Mouse (Mus musculus) kidney, postnatal 0 days (tissue): Measurements from ENCODE around the gene Gm28308. TPM values are rescaled to one million over a fixed set of nuclear protein-coding genes. Genes with fewer than 3 reads are reported as not detected.

Source experiments
- ATAC-seq: fragments of 200-750 bp; cut with Nextera tagmentation; replicated peaks from 2 replicates; pipeline ENCODE4 v1.8.0; 2017; ENCODE audit warnings: low read depth, moderate number of reproducible peaks, moderate TSS enrichment, moderate library complexity; ENCODE audit not compliant: low FRiP score
- DNase-seq: peaks from one replicate; pipeline ENCODE4 v3.0.0-alpha.2; 2016; ENCODE audit warnings: low spot score
- H3K27ac ChIP-seq: fragments of 300-500 bp; sonication (generic); 2 replicates; pipeline ENCODE4 v1.5.1; 2014; ENCODE audit warnings: mild to moderate bottlenecking
- H3K27me3 ChIP-seq: fragments of 300-500 bp; sonication (generic); 2 replicates; pipeline ENCODE4 v1.6.1; 2014; ENCODE audit warnings: low read length, mixed read lengths; ENCODE audit not compliant: insufficient read depth
- H3K36me3 ChIP-seq: fragments of 300-500 bp; sonication (generic); 2 replicates; pipeline ENCODE4 v1.6.1; 2014; ENCODE audit warnings: low read length, mixed read lengths; ENCODE audit not compliant: insufficient read depth
- H3K4me1 ChIP-seq: fragments of 300-500 bp; sonication (generic); replicated peaks from 2 replicates; pipeline ENCODE4 v1.6.1; 2014; ENCODE audit warnings: antibody characterized with exemption, low read length, mixed read lengths; ENCODE audit not compliant: insufficient read depth
- H3K4me2 ChIP-seq: fragments of 300-500 bp; sonication (generic); 2 replicates; pipeline ENCODE4 v1.6.1; 2014; ENCODE audit warnings: mild to moderate bottlenecking, low read length, moderate library complexity, mixed read lengths
- H3K4me3 ChIP-seq: fragments of 300-500 bp; sonication (generic); replicated peaks from 2 replicates; pipeline ENCODE4 v1.5.1; 2014; ENCODE audit warnings: low read depth, low read length
- H3K9ac ChIP-seq: fragments of 300-500 bp; sonication (generic); 2 replicates; pipeline ENCODE4 v1.6.1; 2014; ENCODE audit warnings: low read depth, low read length
- H3K9me3 ChIP-seq: fragments of 300-500 bp; sonication (generic); replicated peaks from 2 replicates; pipeline ENCODE4 v1.6.1; 2016; ENCODE audit warnings: low read length, inconsistent platforms, mixed read lengths
- CTCF ChIP-seq: IDR thresholded peaks from 2 replicates; pipeline ENCODE4 v1.5.1; 2016; ENCODE audit warnings: antibody characterized with exemption, low read depth, mild to moderate bottlenecking, moderate library complexity
- WGBS: fragments of 180-500 bp; shearing (Covaris S2); extraction: QIAGEN DNeasy Blood & Tissue Kit; methylation state at CpG from one replicate; pipeline ENCODE4 v1.1.7; 2014; 5-methylcytosine and 5-hydroxymethylcytosine counted together
- microRNA counts: library from miRNA; unstranded; fragments of <30 nt; microRNA quantifications from one replicate; lab custom pipeline; 2015
- microRNA-seq: library from miRNA; unstranded; fragments of <30 nt; microRNA quantifications from one replicate; pipeline ENCODE4, GENCODE M21; 2016
- polyA plus RNA-seq: library from polyadenylated mRNA; unstranded; fragments of >200 nt; fragmentation: Nextera tagmentation; extraction: Ambion mirVana; gene quantifications from 2 replicates; pipeline ENCODE4 v1.2.1, GENCODE M21; 2015

The Gm28308 gene
- polyA plus RNA-seq, 1 experiment from 2014 or later = 2.1 TPM

DNA sequence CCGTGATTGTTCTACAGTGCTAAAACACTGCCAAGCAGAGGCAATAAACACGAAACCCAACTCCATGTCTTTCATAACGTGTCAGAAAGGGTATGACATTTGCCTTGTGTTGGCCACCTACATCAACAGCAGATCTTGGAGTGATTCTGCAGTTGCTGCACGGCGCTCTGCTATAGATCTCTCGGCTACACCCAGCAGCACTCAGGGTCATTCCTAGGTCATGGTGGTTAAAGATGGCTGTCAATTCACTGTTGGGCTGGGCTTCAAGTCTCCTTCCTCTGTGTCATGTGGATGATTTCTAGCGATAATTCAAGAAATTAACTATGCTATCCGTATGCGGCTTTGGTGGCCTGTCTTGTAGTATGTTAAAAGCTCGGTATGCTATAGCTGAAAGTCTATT lies 74.6 kb downstream of the Gm28308 start:
- Histone ChIP-seq H3K36me3 (no peaks in the 10 kb centered on the region), H3K9ac (no peak overlapping the region), H3K4me1 (0 out of 2 replicates have a peak, but pooled peaks cover 5% of the 10 kb centered on the region), H3K27ac (no peak overlapping the region), H3K4me2 (no peak overlapping the region), H3K27me3 (no peaks in the 10 kb centered on the region), H3K9me3 (no peaks in the 10 kb centered on the region), H3K4me3 (no peak overlapping the region)
- WGBS = 62% methylated on average over 10 of the region's 10 CpGs
- TF ChIP-seq CTCF = no peak
- ATAC-seq (no peak), DNase-seq (no peak)

DNA sequence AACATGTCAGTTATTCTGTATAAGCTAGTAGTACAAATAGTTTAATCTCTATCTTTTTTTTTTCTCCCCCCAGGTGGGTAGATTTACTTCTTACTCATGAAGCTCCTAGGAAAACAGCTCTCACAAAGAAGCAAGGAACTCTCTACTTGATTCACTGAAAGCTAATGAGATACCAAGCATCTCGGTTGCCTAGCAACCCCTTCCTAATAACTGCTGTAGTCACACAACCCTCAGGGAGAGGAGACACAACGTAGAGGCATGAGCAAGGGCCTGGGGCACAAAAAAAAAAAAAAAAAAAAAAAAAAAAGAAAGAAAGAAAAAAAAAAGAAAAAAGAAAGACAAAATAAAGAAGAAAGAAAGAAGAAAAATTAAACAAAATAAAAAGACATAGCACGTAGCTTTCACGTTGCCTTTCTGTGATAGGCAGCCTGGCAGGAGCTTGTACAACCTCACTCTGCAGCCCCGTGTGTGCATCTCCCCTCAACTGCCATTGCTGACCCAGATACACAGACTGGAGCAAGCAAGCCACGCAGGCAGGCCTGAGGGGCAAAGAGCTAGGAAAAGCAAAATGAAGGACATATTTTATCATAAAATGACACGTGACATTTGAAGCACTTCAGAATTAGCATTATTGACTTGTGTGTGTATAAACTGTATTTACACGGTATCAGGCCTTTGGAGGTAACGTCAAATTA lies 75.2 kb downstream of the Gm28308 start:
- Histone ChIP-seq H3K9ac (no peak overlapping the region), H3K4me2 (no peak overlapping the region), H3K27ac (no peak overlapping the region), H3K4me3 (no peak overlapping the region), H3K36me3 (no peaks in the 10 kb centered on the region), H3K4me1 (0 out of 2 replicates have a peak, but pooled peaks cover 5% of the 10 kb centered on the region), H3K9me3 (no peaks in the 10 kb centered on the region), H3K27me3 (no peaks in the 10 kb centered on the region)
- ATAC-seq (no peak), DNase-seq (no peak)
- 71% methylated on average over 9 of the region's 9 CpGs for WGBS
- no peak for TF ChIP-seq CTCF

DNA sequence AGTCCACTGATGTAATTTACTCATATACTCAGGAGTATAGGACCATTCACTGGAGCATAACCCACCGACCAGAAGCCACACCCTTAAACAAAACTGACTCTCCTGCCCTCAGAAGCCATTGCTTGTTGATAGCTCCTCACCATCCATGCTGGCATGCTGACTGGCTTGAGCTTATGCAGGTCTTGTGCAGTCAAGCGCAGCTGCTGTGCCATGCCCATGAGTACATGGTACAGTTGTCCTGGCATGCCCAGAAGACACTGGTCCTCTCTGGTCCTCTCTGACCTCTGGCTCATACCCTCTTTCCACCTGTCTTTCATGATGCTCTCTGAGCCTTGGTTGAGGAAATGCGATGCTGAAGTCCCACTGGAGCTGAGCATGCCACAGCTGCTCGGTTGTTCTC lies 89.5 kb downstream of the Gm28308 start:
- no peaks in the 10 kb centered on the region for H3K9me3 ChIP-seq
- H3K4me1 ChIP-seq = no peaks in the 10 kb centered on the region
- no peaks in the 10 kb centered on the region for H3K27me3 ChIP-seq
- no peak for DNase-seq
- 67% methylated on average over 4 of the region's 4 CpGs for WGBS
- no peaks in the 10 kb centered on the region for H3K36me3 ChIP-seq
- ATAC-seq = no peak
- no peak overlapping the region for H3K27ac ChIP-seq
- TF ChIP-seq CTCF = no peak
- H3K4me3 ChIP-seq = no peak overlapping the region
- no peak overlapping the region for H3K4me2 ChIP-seq
- no peak overlapping the region for H3K9ac ChIP-seq

DNA sequence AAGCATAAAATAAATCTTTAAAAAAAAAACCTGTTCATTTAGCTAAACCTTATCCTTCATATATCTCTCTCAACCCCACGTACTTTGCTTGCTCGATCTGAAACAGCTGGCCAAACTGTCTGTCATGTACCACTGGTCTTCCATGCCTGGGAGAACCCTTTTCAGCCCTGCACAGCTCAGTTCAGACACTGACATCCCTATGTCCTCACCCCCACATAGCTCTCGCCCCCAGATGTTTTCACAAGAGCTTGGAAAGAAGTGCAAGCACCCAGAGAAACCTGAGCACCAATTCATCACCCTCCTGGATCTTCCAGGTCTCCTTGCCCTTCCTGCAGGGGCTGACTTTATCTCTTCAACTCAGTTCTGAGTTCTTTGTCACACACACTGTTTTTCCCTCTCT lies 92.0 kb downstream of the Gm28308 start:
- WGBS = 34% methylated on average over 3 of the region's 3 CpGs
- Histone ChIP-seq H3K4me2 (no peak overlapping the region), H3K4me1 (0 out of 2 replicates have a peak, but pooled peaks cover 5% of the 10 kb centered on the region), H3K27me3 (no peaks in the 10 kb centered on the region), H3K27ac (no peak overlapping the region), H3K36me3 (no peaks in the 10 kb centered on the region), H3K4me3 (no peak overlapping the region), H3K9ac (no peak overlapping the region), H3K9me3 (no peaks in the 10 kb centered on the region)
- ATAC-seq (no peak), DNase-seq (peak; percentile 61)
- no peak for TF ChIP-seq CTCF

DNA sequence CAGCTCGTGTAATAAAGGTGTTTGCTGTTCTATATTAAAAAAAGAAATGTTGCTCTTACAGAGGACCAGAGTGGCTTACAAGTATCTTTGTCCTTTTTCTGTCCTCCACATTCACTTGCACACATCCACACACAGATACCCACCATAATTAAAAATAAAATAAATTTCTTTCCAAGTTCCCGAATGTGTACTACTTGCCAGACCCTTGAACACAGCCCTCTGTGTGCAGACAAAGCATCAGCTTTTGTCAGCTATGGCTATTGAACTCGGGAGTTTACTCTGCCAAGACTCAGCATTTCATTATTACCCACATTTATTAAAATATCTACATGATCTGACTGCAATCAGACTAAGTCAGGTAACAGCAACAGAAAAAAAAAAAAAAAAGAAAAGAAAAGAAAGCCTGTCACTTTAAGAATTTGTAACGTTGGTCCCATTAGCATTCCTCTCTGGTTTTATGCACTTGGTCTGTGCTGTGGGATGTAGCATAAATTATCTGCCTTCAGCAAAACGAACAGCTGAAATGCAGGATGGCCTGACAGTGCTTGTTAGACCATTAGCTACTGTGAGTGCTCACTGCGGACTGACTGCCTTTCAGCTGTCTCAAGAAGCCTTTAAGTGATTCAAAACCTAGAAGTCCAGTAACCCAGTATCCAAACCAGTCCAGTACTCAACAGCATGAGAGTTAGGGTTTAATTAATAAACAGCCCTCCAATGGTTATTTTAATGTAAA lies 94.1 kb downstream of the Gm28308 start:
- no peak overlapping the region for H3K27ac ChIP-seq
- peak; percentile 85 for DNase-seq
- no peak for ATAC-seq
- no peaks in the 10 kb centered on the region for H3K9me3 ChIP-seq
- no peaks in the 10 kb centered on the region for H3K27me3 ChIP-seq
- H3K36me3 ChIP-seq = no peaks in the 10 kb centered on the region
- no peak overlapping the region for H3K4me3 ChIP-seq
- no peak overlapping the region for H3K9ac ChIP-seq
- H3K4me2 ChIP-seq = no peak overlapping the region
- WGBS = 19% methylated on average over 6 of the region's 6 CpGs
- no peak for TF ChIP-seq CTCF
- 0 out of 2 replicates have a peak, but pooled peaks cover 10% of the 10 kb centered on the region for H3K4me1 ChIP-seq

DNA sequence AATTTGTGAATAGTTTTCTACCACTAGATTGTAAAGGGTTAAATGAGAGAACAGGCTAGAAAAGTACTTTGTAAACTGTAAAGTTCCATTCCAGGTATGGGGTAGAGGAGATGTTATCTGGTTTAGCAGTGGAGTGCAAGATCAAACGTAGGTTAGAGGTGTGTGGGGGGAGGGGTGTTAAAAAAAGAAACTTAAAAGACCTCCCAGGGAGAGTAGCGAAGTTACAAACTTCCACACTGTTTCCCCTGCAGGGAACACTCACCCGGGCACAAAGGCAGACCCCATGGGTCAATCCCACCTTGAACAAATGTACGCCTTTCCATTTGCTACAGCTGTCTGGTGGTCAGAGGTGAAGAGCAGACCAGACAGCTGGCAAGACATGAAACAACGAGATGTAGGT lies 97.2 kb downstream of the Gm28308 start:
- Histone ChIP-seq H3K9ac (no peak overlapping the region), H3K4me3 (no peak overlapping the region), H3K36me3 (no peaks in the 10 kb centered on the region), H3K4me2 (no peak overlapping the region), H3K9me3 (no peaks in the 10 kb centered on the region), H3K27ac (no peak overlapping the region), H3K4me1 (0 out of 2 replicates have a peak, but pooled peaks cover 10% of the 10 kb centered on the region), H3K27me3 (no peaks in the 10 kb centered on the region)
- DNase-seq (no peak), ATAC-seq (no peak)
- WGBS = 25% methylated on average over 5 of the region's 5 CpGs
- no peak for TF ChIP-seq CTCF

MicroRNA genes within 50 kb of the gene (microRNA counts, 519-probe panel; counts per million panel counts)
- 7,102 counts per million, percentile 95 among the panel's probes with 10 or more counts for microRNA mmu-miR-196b (lab: Ali Mortazavi, UCI)

Small RNA genes within 50 kb of the gene (microRNA-seq; reads per million reads assigned to microRNA genes)
- gene Mir196b = 27,168 reads per million, percentile 97 among the genes with 10 or more reads in this experiment

Other genes starting within 250 kb of the Gm28308 start
- 35.6 and 37.0 TPM in 2 replicates for gene Skap2, start 200.8 kb downstream of the Gm28308 start, polyA plus RNA-seq
- 0.33 and 0.64 TPM in 2 replicates for gene Hoxa1, start 55.0 kb downstream of the Gm28308 start, polyA plus RNA-seq
- 2.3 and 2.4 TPM in 2 replicates for gene Hoxa2, start 48.5 kb downstream of the Gm28308 start, polyA plus RNA-seq
- 1.3 TPM in 2 replicates for gene 5730596B20Rik, start 35.8 kb downstream of the Gm28308 start, polyA plus RNA-seq
- gene Hoxa4, start 21.6 kb downstream of the Gm28308 start, polyA plus RNA-seq = 1.6 and 2.2 TPM in 2 replicates
- 9.7 and 10.4 TPM in 2 replicates for gene Hoxa5, start 8.8 kb downstream of the Gm28308 start, polyA plus RNA-seq
- 2.8 and 3.0 TPM in 2 replicates for gene Hoxa6, start 4.6 kb downstream of the Gm28308 start, polyA plus RNA-seq
- 4.8 and 6.0 TPM in 2 replicates for gene Hoxa3, start within 50 bp of the Gm28308 start, polyA plus RNA-seq
- 29.7 and 31.7 TPM in 2 replicates for gene Hoxa7, start 8.5 kb upstream of the Gm28308 start, polyA plus RNA-seq
- gene Hoxa9, start 17.8 kb upstream of the Gm28308 start, polyA plus RNA-seq = 57.3 and 57.8 TPM in 2 replicates
- gene Hoxa10, start 27.5 kb upstream of the Gm28308 start, polyA plus RNA-seq = 175 and 183 TPM in 2 replicates
- gene Hoxa11, start 32.5 kb upstream of the Gm28308 start, polyA plus RNA-seq = 24.7 and 27.7 TPM in 2 replicates
- gene Hoxa13, start 47.5 kb upstream of the Gm28308 start, polyA plus RNA-seq = not detected in 2 replicates
- not detected in 2 replicates for gene Evx1, start 100.2 kb upstream of the Gm28308 start, polyA plus RNA-seq